Mouse (Mus musculus) yolk sac, embryonic 10.5 days (tissue): ENCODE measurements around the gene Poldip3.

ENCODE experiments used
- DNase-seq: peaks from one replicate; pipeline ENCODE4 v3.0.0-alpha.2; 2017; ENCODE audit warnings: low spot score

Poldip3 gene

DNA sequence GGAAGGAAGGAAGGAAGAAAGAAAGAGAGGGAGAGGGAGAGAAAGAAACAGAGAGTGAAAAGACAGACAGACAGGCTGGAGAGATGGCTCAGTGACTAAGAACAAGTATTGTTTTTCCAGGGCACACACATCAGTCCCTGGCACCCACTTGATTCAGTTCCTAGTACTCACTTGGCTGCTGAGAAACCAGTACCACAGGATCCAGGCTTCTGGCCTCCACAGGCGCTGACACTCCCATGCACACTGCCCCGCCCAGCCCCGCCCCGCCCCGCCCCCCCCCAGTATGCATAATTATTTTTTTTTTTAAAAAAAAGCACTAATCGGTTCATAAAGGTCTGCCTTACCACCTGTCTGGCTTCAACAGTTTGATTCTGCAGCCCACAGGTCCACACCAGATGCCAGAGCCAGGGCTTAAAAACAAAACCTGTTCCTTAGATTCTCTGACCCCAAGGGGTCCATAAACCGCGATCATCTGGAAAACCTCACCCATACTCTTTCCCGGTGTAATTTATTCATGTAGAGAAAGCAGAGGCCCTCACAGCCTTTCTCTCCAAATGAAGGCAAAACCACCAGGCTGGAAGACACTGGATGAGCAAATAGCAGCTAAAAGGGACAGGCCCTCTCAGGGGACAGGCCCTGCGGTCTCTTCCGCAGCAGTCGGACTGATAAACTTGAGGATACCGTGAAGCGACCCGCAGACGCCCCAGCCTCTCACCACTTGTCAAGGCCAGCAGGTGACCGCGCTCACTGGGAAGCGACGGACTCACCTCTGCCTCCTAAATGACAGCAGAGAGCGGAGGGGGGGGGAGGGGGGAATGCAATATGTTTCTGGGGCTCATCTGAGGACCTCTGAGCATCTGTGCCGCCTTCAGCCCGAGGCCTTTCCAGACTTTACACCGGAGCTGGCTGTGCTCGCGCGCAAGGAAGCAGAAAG, 60.4 kb downstream of the Poldip3 start:
- DNase-seq = no peak

DNA sequence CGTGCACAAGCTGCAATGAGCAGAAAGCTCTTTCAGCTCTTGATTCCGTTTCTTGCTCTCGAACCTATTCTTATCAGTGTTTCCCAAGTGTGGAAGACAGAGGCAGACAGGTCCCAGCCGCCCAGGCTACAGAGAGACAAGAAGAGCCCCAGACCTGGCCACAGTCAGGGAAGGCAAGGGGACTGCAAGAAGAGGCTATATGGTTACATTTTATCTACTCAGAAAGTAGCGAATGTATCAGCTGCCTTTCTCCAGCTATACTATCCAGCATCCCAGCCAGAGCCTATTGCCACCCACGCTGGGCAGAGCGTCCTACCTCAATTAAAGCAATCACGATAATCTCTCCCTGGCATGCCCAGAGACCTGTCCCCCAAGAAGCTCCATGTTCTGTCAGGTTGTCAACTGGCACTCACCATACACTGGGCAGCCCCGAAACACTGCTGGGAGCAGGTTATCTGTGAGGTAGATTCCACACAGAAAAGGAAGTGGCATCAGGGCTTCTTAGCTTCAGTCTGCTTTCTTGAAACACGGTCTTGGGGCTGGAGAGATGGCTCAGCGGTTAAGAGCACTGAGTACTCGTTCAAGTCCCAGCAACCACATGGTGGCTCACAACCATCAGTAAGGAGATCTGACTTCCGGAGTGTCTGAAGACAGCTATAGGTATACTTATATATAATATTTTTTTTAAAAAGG, 62.4 kb downstream of the Poldip3 start:
- no peak for DNase-seq

DNA sequence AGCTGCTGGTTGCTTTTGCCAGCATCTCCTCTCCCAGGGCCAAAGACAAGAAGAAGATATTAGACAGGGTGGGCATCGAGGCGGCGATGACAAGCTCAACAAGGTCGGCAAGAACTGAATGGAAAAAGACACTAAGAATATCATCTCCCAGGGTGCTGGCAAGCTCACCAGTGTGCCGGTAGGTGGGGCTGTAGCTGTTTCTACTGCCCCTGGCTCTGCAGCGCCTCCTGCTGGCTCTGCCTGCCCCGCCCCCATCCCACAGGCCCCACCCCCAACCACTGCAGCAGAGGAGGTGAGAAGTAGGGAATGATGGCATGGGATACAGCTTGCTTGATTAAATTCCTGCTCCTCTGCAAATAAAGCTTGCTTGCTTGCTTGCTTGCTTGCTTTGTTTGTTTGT, 63.3 kb downstream of the Poldip3 start:
- DNase-seq = peak; percentile 11

DNA sequence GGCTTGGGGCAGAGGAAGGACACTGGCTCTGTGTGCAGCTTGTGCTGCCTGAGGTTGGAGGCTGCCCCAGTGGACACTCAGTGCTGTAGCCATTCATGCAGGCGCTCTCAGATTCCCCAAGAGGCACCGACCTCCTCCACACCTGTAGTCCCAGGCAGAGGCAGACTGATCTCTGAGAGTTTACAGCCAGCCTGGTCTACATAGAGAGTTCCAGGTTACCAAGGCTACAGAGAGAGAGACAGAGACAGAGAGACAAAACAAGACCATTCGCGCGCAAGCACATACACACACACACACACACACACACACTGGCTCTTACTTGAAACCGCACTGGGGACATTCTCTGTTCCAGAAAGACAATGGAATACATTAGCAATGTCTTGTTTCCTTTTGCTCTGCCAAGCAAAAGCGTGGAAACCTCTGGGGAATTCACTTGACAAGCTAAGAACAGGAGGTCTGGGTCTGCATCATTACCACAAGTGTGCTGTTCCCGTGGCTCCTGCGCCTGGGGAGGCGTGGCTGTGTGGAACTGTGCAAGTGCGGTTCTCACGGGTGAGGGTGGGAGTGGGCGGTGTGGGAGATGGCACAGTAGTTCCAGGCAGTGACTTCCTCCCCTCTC, 65.1 kb downstream of the Poldip3 start:
- DNase-seq = no peak

DNA sequence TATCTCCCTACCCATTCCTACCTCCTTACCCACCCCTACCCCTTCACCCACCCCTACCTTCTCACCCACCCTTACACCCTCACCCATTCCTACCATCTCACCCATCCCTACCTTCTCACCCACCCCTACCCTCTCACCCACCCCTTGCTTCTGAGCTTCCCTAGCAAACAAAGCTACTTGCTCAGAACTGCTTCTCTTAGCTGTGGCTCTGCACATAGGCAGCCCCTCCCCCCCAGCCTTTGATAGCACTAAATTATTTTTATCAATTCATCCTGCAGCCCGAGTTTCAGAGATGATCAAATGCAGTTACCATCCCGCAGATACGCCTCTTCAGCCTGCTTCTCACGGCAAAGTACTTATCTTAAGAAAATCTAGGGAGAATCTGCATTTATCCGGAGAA, 65.7 kb downstream of the Poldip3 start:
- no peak for DNase-seq
